Mouse (Mus musculus) E14TG2a.4 (cell line): ENCODE measurements at regions not wholly inside any gene's neighbourhood (a gene's known extent, or its start where the extent isn't known, plus 50 kb on each side); places are given as distances from the start of the nearest gene placed in this dataset.

Experiments
- H3K27me3 ChIP-seq: 2 replicates; pipeline ENCODE4 v1.6.1; 2014; ENCODE audit warnings: low read length, control low read depth; ENCODE audit not compliant: insufficient read depth
- H3K36me3 ChIP-seq: 2 replicates; pipeline ENCODE4 v1.6.1; 2014; ENCODE audit warnings: low read length, control low read depth; ENCODE audit not compliant: insufficient read depth
- H3K4me1 ChIP-seq: replicated peaks from 2 replicates; pipeline ENCODE4 v1.6.1; 2014; ENCODE audit warnings: low read depth, low read length, control low read depth
- H3K4me3 ChIP-seq: replicated peaks from 2 replicates; pipeline ENCODE4 v1.5.1; 2014; ENCODE audit warnings: mild to moderate bottlenecking, low read length
- H3K9me3 ChIP-seq: 2 replicates; pipeline ENCODE4 v1.6.1; 2014; ENCODE audit warnings: low read length, control low read depth
- CTCF ChIP-seq: conservative IDR thresholded peaks from 2 replicates; pipeline ENCODE4 v1.5.1; 2014; ENCODE audit warnings: low read length
- NANOG ChIP-seq: IDR thresholded peaks from 2 replicates; pipeline ENCODE4 v1.6.1; 2014; ENCODE audit warnings: borderline replicate concordance, low read length, mixed read lengths
- POU5F1 ChIP-seq: IDR thresholded peaks from 2 replicates; pipeline ENCODE4 v1.6.1; 2014; ENCODE audit warnings: low read length, borderline replicate concordance

DNA sequence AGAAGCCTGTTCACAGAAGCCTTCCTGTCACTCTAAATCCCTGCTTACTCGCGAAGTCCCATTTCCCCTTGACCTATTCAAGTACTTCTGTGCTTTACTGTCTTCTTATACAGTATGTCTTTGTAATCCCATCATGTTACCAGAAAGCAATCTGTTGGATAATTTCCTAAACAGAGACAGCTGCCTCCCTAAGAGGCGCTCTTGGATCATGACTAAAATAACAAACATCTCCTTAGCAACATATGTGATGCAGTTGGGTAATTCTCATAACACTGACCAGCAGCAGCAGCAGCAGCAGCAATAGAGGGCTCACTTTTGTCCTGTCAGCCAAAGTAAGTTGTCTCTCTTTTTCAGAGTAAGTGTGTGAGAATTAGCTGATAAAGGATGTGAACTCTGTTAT lies 138.1 kb upstream of the Gm11114 start:
- H3K36me3 ChIP-seq, result no peaks in the 10 kb centered on the region
- TF ChIP-seq CTCF (no peak), NANOG (no peak), POU5F1 (no peak)
- H3K27me3 ChIP-seq, result no peaks in the 10 kb centered on the region
- no peaks in the 10 kb centered on the region for H3K4me1 ChIP-seq
- no peak overlapping the region for H3K4me3 ChIP-seq
- no peaks in the 10 kb centered on the region for H3K9me3 ChIP-seq

- TF ChIP-seq CTCF (no peak), NANOG (no peak), POU5F1 (no peak)
- Histone ChIP-seq H3K4me3 (no peak overlapping the region), H3K9me3 (no peaks in the 10 kb centered on the region), H3K36me3 (no peaks in the 10 kb centered on the region), H3K4me1 (no peaks in the 10 kb centered on the region), H3K27me3 (no peaks in the 10 kb centered on the region)
Measured at GRCm38 (mm10) chr9:85201202-85201601, 111.4 kb upstream of the Gm11114 start.

DNA sequence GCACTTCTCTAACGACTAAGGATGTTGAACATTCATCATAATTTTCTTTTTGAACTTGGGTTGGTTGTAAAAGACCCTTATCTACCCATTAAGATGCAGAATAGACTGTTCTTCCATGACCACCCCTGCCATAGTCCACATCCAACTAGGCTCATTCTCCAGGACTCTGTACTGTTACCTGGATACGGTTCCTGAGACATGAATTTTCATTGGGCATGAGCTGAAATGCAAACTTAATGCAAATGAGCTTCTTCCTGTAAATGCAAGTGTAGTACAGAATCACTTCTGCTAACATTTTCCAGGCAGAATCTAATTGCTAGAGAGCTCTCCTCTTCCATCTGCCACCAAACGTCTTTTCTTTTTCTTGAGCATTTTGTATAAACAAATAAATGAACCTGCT lies 87.7 kb upstream of the Gm11114 start:
- Histone ChIP-seq H3K36me3 (no peaks in the 10 kb centered on the region), H3K4me1 (no peaks in the 10 kb centered on the region), H3K27me3 (no peaks in the 10 kb centered on the region), H3K9me3 (no peaks in the 10 kb centered on the region), H3K4me3 (no peak overlapping the region)
- no peak for TF ChIP-seq CTCF
- TF ChIP-seq NANOG, result no peak
- TF ChIP-seq POU5F1, result no peak
